Mouse (Mus musculus) erythroblast, embryonic 14.5 days (primary cell): ENCODE results near the gene Olfr829.

Source experiments
- GATA1 ChIP-seq: IDR thresholded peaks from 2 replicates; pipeline ENCODE4 v1.6.1; 2012; ENCODE audit warnings: low read length, inconsistent platforms, mixed read lengths
- TAL1 ChIP-seq: IDR thresholded peaks from 3 replicates; pipeline ENCODE4 v1.6.1; 2012; ENCODE audit warnings: low read length, inconsistent platforms, mixed read lengths

GRCm38 (mm10) chr9:18874393-18874792, 19.7 kb downstream of the Olfr829 start, which contains the start of gene Olfr830:
- TF ChIP-seq GATA1 (no peak), TAL1 (no peak)
